Mouse (Mus musculus) lung, postnatal 0 days (tissue): Measurements from ENCODE around the gene Rin1.

Source experiments
- CTCF ChIP-seq: IDR thresholded peaks from 2 replicates; pipeline ENCODE4 v1.5.1; 2016; ENCODE audit warnings: antibody characterized with exemption, mild to moderate bottlenecking
- EP300 ChIP-seq: IDR thresholded peaks from 2 replicates; pipeline ENCODE4 v1.6.1; 2016; ENCODE audit warnings: antibody characterized with exemption, mild to moderate bottlenecking, control low read depth

GRCm38 (mm10) chr19:5072389-5073019 is 22.2 kb downstream of the Rin1 start:
- TF ChIP-seq EP300 (no peak), CTCF (no peak)
